Mouse (Mus musculus): Measurements from ENCODE around the gene Fermt3.
A peak's percentile ranks its signal among the peaks of the same experiment; 100 is the strongest.

Gene Fermt3

DNA sequence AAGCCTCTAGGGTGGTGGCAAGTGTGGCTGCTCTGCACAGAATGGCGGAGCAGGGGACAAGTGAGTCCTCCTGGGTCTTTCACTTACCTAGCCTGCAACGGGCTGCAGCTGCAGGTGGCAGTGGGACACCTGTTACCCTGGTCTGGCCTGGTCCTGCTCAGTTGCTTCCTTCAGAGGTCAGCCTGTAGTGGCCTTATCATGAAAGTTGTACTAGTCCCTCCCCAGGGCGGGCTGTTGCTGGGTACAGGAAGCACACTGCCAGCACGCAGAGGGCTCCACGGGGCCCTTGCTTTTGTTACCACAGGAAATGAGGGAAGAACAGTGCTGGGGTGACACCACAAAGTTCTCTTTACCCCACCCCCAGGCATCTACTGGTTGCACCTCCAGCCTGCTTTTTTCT lies at the start of gene Fermt3:
Fermt3 (minus strand) TSS at position 279 of the 400 bp plus-strand sequence.
- no peak for DNase-seq (ENCODE audit: low spot score)

DNA sequence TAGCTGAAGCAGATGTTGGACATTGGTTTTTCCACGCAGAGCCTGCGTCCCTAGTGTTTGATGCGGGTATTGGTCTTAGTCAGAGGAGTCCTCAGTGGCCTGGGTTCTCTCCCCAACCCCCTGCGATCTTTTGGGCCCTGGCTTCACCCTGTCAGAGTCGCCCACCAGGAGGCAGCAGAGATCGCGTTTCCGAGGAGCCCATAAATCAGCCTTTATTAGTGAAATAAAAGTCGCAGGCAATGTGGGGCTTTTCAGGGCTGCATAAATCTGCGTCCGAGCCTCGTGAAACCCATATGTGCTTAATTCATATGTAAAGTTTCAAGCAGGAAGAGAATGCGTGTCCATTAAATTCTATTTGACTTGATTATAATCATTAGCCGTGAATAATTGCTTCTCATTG lies 48.9 kb upstream of the Fermt3 start:
- peak; percentile 78 for DNase-seq (ENCODE audit: low spot score)

DNA sequence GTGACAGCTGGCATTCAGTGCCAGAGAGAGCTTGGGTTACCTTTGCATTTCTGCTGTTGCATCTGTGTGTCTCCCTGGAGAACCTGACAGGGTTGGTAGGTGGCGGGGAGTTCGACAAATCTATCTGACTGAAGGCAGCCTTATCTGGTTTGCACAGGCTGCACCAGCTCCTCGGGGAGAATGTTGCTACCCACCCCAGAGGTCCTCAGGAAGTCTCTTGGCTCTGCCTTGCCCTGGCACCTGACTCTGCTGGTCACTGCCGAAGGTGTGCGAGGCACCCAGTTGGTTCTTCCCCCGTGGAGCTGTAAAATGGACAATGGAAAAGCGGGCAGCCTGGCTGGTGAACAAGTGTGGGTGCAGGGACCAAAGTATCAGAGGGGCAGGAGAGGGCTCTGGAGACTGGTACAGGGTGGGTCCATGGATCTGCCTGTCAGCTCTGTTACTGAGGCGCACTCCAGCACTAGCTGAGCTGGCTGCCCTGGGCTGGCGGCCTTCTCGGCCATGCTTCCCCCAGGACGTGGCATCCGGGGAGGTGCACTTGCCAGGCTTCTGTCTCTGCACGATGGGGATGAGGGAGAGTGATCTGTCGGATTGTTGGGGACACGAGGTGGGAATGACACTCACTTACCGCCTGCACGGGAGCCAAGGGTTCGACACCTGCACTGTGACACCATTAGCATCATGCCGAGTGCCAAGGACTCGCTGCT lies 48.2 kb upstream of the Fermt3 start:
- no peak for DNase-seq (ENCODE audit: low spot score)

DNA sequence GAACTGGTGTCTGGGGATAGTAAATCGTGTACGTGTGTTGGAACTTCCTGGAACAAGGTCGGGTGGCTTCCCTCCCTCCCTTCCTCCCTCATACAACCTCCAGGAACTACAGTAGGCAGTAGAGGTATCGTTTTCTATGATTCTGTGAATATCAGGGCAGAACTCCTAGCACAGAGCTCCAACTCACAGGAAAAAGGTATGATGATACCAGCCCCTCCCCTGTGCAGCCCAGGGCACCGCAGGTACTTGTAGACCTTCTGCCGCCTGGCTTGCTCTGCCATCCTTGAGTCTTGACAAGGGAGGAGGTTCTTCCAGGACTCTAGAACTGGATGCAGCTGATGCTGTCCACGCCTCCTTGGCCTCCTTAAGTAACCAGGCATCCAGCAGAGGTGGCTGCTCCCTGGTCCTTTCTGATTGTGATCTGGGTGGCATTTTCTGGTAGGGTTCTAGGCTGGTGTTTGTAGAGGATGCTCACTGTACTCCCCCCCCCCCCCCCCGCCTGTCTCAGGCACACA lies 47.6 kb upstream of the Fermt3 start:
- peak; percentile 27 for DNase-seq (ENCODE audit: low spot score)

DNA sequence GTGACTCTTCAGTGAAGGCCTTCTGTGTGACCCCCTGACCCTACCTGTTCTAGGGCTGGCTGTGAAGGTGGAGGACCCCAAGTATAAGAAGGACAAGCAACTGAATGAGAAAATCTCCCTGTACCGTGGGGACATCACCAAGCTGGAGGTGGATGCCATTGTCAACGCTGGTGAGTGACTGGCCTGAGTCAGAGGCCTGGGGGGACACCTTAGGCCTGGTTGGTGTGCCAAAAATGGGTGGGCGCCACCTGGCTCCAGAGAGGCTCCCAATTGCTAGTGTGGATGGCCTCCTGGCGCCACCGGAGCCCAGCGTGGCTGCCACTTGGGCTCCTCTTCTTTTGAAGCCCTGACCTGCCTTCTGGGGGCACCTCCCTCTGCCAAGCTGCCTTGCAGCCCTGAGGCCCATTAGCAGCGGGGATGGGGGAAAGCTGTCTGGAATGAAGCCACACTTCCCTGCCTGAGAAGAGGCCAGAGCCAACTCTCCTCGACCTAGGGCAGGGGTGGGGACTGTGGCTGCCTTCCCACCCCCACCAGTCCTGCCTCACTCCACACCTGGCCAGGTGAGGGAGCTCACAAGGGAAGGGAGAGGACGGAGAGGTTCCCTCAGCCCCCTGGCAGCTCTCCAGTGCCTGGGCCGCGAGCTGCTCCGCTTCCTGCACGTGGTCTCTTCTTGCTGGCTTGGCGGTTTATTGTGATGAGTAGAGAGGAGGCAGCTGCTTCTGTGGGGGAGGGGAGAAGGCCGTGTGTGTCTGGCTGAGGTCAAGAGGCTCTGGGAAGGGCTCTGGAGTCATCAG lies 47.0 kb upstream of the Fermt3 start:
- DNase-seq (ENCODE audit: low spot score) = peak; percentile 70

DNA sequence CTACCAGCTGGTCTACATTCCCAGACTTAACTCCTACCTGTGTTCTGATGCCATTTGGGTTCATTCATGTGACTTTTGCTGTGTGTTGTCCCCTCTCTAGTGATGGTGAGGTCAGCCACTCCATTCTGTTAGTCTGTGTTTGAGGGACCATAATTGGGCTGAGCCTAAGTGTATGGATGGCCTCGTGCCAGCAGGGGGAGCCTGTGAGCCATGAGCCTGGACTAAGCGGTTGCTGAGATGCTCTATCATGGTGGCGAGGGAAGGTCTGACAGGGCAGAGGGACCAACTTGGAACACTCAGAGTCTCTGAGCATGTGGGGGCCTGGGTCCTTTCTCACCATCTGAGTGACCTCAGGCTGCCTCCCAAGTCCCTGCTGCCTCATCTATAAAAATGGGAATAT lies 45.3 kb upstream of the Fermt3 start:
- DNase-seq (ENCODE audit: low spot score) = peak; percentile 83

DNA sequence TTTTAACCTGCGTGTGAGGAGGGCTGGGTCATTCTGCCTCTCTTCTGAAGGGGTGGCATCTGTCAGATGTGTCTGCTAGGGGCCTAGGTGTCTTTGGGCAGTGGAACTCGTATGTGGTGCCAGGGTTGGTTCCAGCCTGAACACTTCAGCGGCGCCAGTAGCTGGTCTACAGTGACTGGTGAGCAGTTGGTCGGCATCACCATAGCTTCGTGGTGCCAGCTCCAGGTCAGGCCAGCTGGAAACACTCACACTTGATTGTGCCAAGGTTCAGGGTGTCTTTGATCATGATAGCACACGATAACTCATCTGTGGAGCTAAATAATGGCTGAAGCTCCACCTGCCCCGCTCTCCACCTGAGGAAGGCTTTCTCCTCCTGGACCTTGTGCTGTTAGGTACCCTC lies 43.6 kb upstream of the Fermt3 start:
- no peak for DNase-seq (ENCODE audit: low spot score)

DNA sequence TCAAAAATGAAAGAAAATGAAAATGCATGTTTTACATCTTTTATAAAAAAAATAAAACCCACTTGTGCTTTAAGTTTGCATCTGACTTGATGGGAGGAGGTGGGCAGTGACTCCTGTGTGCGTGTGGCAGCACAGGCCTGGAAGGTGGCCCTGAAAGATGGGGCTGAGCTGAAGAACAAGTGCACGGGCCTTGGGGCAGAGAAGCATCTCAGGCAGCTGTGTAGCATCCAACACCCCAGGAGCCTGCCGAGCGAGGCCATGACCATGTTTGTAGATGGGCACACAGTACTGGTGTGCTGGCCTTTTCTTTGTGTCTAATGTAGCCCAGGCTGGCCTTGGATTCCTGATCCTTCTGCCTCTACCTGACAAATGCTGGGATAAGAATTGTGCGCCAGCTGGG lies 42.8 kb upstream of the Fermt3 start:
- no peak for DNase-seq (ENCODE audit: low spot score)

DNA sequence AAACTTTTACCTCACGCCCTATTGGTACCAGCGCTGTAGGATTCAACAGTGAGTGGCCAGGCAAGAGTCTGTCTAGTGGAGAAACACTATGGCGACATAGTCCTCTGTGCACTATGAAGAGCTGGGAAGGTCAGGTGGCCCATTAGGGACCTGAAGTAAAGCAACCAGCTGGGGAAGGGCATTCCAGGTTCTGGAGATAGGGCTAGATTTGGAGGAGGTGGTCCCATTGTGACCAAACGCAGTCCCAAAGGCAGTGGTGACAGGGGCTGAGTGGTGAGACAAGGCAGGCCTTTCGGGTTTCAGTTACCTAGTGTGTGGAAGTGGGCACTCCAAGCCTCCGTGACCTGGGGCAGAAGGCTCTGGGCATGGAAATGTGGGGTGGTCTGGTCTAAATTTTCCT lies 39.3 kb upstream of the Fermt3 start:
- DNase-seq (ENCODE audit: low spot score) = no peak

DNA sequence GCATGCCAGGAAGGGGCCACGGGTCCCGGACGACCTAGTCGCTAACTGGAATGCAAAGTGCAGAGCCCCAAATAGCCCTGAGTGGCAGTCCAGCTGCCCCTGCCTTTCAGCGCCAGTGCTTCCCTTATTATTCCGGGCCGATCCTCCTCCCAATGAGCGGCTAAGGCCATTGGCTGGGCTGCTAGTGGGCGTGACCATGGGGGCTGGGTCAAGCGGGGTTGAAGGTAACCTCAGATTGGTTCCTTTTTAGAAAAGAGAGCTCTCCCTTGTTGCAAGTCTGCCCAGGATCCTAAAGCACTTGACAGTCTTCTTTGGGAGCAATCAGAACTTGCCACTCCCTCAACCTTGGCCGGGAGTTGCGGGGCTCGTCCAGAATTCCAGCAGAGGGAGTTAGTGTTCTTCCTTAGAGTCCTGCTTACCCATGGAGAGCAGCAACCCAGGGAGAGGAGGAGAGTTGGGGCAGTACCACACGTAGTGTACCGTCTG lies 38.5 kb upstream of the Fermt3 start:
- peak; percentile 89 for DNase-seq (ENCODE audit: low spot score)

DNA sequence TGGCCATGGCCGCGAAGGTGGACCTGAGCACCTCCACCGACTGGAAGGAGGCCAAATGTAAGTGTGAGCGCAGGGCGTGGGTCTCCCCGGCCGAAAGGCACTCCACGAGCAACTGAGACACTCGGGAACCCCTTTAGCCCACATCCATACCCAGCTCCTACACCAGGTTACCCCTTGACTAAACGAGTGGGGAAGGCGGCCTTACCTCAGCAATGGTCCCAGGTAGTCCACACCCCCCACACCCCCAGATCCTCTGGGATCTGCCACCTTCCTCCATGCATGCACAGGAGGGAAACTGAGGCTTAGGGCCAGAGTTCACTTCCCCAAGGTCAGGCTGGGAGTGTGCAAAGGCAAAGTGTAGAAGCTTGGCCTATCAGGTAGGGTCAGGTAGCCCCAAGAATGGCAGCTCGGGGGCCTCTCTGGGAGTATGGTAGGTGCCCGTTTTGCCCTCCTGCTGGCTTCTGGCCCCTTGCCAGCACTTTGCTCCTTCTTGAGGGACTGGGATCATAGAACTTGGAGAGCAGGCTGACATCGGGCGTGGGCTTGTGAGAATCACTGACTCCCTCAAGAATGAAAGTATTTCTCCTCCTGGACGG lies 38.0 kb upstream of the Fermt3 start:
- DNase-seq (ENCODE audit: low spot score) = no peak

DNA sequence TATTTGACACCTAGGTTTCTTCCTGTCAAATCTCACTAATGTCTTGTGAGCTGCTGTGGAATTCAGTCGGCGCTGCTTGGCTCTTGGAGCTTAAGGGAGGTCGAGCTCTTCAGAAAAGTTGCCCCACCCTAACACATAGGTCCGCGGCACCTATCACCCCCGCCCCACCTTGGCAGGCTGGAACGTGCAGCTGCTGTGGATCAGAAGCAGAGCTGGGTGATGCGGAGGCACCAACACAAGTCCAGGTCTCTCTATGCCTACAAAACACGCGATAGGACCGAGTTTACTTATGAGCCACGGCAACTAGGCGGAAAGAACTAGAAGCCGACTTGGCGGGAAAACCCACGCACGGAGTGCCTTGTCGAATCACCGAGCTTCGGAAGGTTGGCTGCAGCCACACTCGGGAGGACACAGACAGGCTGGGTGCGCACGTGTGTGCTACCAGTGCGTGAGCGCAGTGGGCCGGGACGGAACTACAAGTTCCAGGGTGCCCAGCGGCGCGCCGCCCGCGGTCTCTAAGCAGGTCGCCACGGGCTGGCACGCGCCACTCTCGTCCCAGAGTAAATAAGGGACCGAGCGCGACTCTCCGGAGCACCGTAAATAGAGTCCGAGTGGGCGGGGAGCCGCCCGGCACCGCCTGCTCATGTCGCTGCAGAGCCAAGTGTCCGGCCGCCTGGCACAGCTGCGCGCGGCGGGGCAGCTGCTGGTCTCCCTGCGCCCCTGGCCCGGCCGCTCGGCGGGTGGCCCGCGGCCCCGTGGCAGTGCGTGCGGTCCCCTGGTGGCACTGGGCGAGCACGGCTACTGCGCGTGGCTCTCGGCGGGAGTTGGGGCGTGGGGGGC lies 37.2 kb upstream of the Fermt3 start, which contains the start of gene Macrod1:
Macrod1 (plus strand) TSS at position 563 of the 840 bp plus-strand sequence.
- DNase-seq (ENCODE audit: low spot score) = peak; percentile 76

DNA sequence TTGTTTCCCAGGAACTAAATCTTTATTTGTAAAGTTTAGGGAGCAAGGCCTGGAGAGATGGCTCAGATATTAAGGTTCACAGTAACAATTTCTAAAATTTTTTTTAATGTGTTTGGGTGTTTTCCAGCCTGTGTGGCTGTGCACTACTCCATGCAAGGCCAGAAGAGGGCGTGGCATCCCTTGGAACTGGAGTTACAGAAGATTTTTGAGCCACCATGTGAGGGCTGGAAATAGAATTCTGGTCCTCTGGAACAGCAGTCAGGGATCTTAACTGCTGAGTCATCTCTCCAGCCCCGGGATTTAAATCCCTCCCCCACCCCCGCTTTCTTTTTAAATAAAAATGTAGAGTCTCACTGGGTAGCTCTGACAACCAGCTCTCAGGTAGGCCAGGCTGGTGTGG lies 35.9 kb upstream of the Fermt3 start:
- peak; percentile 74 for DNase-seq (ENCODE audit: low spot score)

DNA sequence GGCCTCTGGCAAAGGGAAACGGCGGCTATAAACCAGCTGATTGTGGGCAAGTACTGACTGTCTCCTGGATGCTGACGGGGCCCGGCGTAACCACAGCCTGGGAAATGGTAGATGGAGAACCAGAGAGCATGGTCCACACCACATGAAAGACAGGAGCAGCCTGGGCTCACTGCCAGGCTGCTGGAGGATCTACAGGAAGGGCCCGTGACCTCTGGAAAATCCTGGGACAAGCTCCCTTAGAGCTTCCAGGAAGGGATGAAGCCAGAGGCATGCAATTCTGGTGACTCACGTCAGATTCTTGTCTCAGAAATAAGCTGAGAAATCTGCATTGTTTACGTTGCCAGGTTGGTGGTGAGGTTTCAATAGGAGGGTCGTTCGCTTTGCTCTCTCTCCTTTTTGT lies 35.5 kb upstream of the Fermt3 start:
- DNase-seq (ENCODE audit: low spot score) = peak; percentile 88

DNA sequence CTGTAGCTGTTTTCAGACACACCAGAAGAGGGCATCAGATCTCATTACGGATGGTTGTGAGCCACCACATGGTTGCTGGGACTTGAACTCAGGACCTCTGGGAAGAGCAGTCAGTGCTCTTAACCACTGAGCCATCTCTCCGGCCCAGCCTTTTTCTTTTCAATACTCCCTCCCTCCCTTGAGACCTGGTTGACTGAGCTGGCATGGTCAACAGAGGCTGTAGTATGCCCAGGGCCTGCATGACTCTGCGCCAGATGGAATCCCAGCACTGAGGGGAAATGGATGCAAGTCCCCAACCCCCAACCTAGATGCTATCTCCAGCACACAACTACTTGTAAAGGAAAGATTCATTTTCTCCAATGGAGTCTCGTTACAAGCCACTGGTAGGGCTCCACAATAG lies 34.1 kb upstream of the Fermt3 start:
- peak; percentile 75 for DNase-seq (ENCODE audit: low spot score)

DNA sequence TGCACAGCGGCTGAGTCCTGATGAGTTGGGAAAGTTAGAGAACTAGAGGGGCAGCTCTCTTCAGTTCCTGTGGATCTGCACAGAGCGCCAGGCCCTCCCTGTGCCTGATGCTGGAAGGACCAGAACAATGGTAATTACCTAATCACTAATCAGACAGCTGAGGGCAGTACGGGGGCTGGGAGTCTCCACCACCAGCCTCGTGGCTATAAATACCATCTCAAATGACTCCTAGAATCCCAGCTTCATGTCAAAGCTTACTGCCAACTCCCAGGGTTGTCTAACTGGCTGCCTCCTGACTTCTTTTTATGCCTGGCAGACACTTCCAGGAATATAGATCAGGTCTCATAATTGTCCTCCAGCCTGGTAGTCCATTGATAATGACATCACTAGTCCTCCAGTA lies 25.4 kb upstream of the Fermt3 start:
- no peak for DNase-seq (ENCODE audit: low spot score)

DNA sequence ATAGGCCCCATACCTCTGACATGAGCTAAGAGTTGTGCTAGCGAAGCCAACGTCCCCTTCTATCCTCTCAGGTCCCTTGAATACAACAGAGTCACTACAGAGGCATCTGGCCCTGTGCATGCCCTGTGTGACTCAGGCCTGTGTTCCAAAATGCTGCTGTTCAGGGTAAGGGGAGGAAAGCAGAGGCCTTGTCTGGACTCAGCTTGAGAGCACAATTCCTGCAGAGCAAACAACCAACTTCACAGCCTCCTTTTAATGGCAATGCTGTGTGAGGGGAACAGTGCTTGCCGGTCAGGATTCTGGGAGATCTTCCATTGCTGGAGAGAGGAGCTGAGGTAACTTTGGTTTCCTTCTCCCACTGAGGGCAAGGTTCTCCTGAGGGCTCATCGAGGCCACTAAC lies 25.0 kb upstream of the Fermt3 start:
- DNase-seq (ENCODE audit: low spot score) = no peak

DNA sequence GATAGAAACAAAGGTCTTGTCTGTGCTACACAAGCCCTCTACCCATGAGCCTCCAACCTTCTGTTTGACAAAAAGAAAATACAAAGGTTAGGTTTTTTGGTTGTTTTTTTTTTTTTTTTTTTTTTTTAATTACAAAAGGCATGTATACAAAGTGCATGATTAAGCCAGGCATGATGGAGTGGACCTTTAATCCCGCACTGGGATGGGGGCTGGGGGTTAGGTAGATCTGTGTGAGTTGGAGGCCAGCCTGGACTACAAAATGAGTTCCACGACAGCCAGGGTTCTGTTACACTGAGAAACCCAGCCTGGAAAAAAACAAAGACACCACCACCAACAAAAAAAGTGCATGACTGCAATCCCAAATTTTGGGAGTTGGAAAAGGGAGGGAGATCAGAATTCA lies 21.9 kb upstream of the Fermt3 start:
- DNase-seq (ENCODE audit: low spot score) = no peak

DNA sequence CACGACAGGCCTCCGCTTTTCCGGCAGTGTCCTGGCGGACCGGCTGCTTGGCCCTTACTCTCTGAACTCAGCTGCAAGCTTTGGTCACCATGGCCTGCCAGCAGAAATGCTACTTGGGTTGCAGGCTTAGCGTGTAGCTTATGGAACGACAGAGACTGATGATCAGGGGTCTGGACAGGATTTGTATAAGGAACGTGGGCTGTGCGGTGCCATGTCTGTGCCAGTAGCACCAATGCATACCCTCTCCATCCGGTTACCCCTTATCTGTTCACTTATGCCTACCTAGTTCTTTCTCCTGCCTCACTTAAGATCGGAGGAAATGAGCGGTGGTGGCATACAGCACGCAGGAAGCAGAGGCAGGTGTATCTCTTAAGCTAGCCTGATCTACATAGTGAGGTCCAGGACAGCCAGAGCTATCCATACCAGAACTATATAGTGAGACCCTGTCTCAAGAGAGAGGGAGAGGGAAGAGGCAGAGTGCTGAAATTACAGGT lies 21.4 kb upstream of the Fermt3 start:
- DNase-seq (ENCODE audit: low spot score) = no peak

DNA sequence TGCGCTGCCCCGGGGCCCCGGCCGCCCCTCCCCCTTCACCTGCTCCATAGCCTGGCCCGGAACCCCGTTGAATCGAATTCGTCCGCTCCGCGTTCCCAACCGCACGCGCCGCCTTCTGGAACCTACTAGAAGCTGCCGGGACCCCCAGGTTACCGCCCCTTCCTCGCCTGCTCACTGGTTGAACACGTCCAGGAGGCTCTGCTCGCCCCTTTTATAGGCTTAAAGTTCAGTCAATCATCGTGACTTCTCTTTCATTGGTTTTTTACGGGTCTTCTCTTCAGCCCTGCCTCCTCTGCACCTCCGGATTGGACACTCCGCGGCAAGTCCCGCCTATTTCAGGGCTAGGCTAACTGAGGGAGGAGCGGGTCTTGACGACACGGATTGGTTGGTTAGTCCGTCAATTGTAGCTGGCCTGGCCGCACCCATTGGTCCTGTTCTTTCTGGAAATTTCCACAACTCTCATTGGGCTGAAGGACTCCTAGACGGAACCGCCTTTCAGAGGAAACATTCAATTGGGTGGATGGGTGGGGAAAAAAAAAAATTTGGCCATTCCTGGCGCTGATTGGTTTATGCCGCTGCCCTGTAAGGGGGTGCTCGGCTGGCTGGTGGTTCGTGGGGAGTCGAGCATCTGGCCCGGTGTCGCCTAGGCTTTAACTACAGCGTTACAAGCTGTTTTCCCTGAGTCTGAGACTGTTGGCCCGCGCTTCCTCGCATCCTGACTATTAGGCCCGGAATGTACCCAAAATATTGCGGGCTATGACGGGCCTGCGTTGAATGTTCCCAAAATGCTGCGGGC lies 20.8 kb upstream of the Fermt3 start, which contains the start of gene Stip1:
Stip1 (minus strand) TSS at position 127 of the 796 bp plus-strand sequence.
- peak; percentile 99 for DNase-seq (ENCODE audit: low spot score)
